Mouse (Mus musculus): ENCODE results near the gene Ucp2. TPM values are rescaled to one million over a fixed set of nuclear protein-coding genes. Genes with fewer than 3 reads are reported as not detected.

Ucp2 gene
- total and polyA plus RNA-seq, 3 experiments, result 142 to 838 (median 688) TPM

GRCm38 (mm10) chr7:100504740-100505487 lies 11.8 kb downstream of the Ucp2 start:
- Histone ChIP-seq H3K4me1 (ENCODE audit: insufficient read depth, low read depth, low read length) (peaks cover 52% of the 10 kb centered on the region), H3K4me3 (ENCODE audit: low read depth, low read length) (no peak overlapping the region)
- DNase-seq (ENCODE audit: low spot score), result no peak

GRCm38 (mm10) chr7:100506494-100506893 lies 13.4 kb downstream of the Ucp2 start:
- Histone ChIP-seq H3K4me3 (ENCODE audit: low read depth, low read length) (no peak overlapping the region), H3K36me3 (replicated peaks) (no peaks in the 10 kb centered on the region), H3K9me3 (replicated peaks) (no peaks in the 10 kb centered on the region), H3K27me3 (ENCODE audit: insufficient read depth, low read length) (peaks cover 56% of the 10 kb centered on the region), H3K4me1 (ENCODE audit: insufficient read depth, low read depth, low read length) (peaks cover 36% of the 10 kb centered on the region)
- ATAC-seq (ENCODE audit: extremely low read depth, insufficient number of reproducible peaks, low FRiP score, poor library complexity, severe bottlenecking) (no peak), DNase-seq (ENCODE audit: low spot score) (no peak)
- no peak for TF ChIP-seq GATA2 (IDR thresholded peaks at IDR 0.05; ENCODE audit: borderline replicate concordance, low read depth, low read length)
- no peak for TF ChIP-seq GATA1 (IDR thresholded peaks at IDR 0.05; ENCODE audit: borderline replicate concordance, low read length)
- no peak for TF ChIP-seq TAL1 (conservative IDR thresholded peaks at IDR 0.05; ENCODE audit: low read depth, low read length)
- TF ChIP-seq POLR2AphosphoS5 (IDR thresholded peaks at IDR 0.05; ENCODE audit: insufficient replicate concordance, low read depth, low read length), result no peak
- TF ChIP-seq CTCF (IDR thresholded peaks at IDR 0.05; ENCODE audit: low read depth, low read length), result no peak

More at GRCm38 (mm10) chr7:100504740-100505487, 11.8 kb downstream of the Ucp2 start:
- H3K9me3 ChIP-seq (replicated peaks), result no peaks in the 10 kb centered on the region
- TF ChIP-seq GATA2 (IDR thresholded peaks at IDR 0.05; ENCODE audit: borderline replicate concordance, low read depth, low read length) (no peak), TAL1 (conservative IDR thresholded peaks at IDR 0.05; ENCODE audit: low read depth, low read length) (no peak), CTCF (IDR thresholded peaks at IDR 0.05; ENCODE audit: low read depth, low read length) (no peak), POLR2AphosphoS5 (IDR thresholded peaks at IDR 0.05; ENCODE audit: insufficient replicate concordance, low read depth, low read length) (no peak), GATA1 (IDR thresholded peaks at IDR 0.05; ENCODE audit: borderline replicate concordance, low read length) (no peak)
- peaks cover 48% of the 10 kb centered on the region for H3K27me3 ChIP-seq (ENCODE audit: insufficient read depth, low read length)
- no peak for ATAC-seq (ENCODE audit: extremely low read depth, insufficient number of reproducible peaks, low FRiP score, poor library complexity, severe bottlenecking)
- peaks cover 13% of the 10 kb centered on the region for H3K36me3 ChIP-seq (replicated peaks)

GRCm38 (mm10) chr7:100508670-100509069 lies 15.5 kb downstream of the Ucp2 start:
- TF ChIP-seq POLR2AphosphoS5 (IDR thresholded peaks at IDR 0.05; ENCODE audit: insufficient replicate concordance, low read depth, low read length) (no peak), CTCF (IDR thresholded peaks at IDR 0.05; ENCODE audit: low read depth, low read length) (no peak)
- ATAC-seq (ENCODE audit: extremely low read depth, insufficient number of reproducible peaks, low FRiP score, poor library complexity, severe bottlenecking), result no peak
- DNase-seq (ENCODE audit: low spot score), result no peak
- Histone ChIP-seq H3K27me3 (ENCODE audit: insufficient read depth, low read length) (peaks cover 68% of the 10 kb centered on the region), H3K4me1 (ENCODE audit: insufficient read depth, low read depth, low read length) (peaks cover 19% of the 10 kb centered on the region), H3K9me3 (replicated peaks) (no peaks in the 10 kb centered on the region), H3K36me3 (replicated peaks) (no peaks in the 10 kb centered on the region), H3K4me3 (ENCODE audit: low read depth, low read length) (no peak overlapping the region)

GRCm38 (mm10) chr7:100511602-100512001 lies 18.5 kb downstream of the Ucp2 start:
- peaks cover 18% of the 10 kb centered on the region for H3K4me1 ChIP-seq (ENCODE audit: insufficient read depth, low read depth, low read length)
- H3K27me3 ChIP-seq (ENCODE audit: insufficient read depth, low read length), result peaks cover 60% of the 10 kb centered on the region
- TF ChIP-seq POLR2AphosphoS5 (IDR thresholded peaks at IDR 0.05; ENCODE audit: insufficient replicate concordance, low read depth, low read length) (no peak), GATA1 (IDR thresholded peaks at IDR 0.05; ENCODE audit: borderline replicate concordance, low read length) (no peak)
- ATAC-seq (ENCODE audit: extremely low read depth, insufficient number of reproducible peaks, low FRiP score, poor library complexity, severe bottlenecking) (no peak), DNase-seq (ENCODE audit: low spot score) (no peak)
- no peaks in the 10 kb centered on the region for H3K9me3 ChIP-seq (replicated peaks)
- no peaks in the 10 kb centered on the region for H3K36me3 ChIP-seq (replicated peaks)
- no peak overlapping the region for H3K4me3 ChIP-seq (ENCODE audit: low read depth, low read length)

GRCm38 (mm10) chr7:100514573-100514972 lies 21.4 kb downstream of the Ucp2 start, which contains the start of gene Dnajb13:
TSS of gene Dnajb13 (minus strand) at chr7:100514960.
- H3K4me1 ChIP-seq (ENCODE audit: insufficient read depth, low read depth, low read length), result peaks cover 18% of the 10 kb centered on the region
- H3K36me3 ChIP-seq (replicated peaks), result no peaks in the 10 kb centered on the region
- TF ChIP-seq TAL1 (conservative IDR thresholded peaks at IDR 0.05; ENCODE audit: low read depth, low read length) (no peak), GATA1 (IDR thresholded peaks at IDR 0.05; ENCODE audit: borderline replicate concordance, low read length) (no peak), POLR2AphosphoS5 (IDR thresholded peaks at IDR 0.05; ENCODE audit: insufficient replicate concordance, low read depth, low read length) (no peak), CTCF (IDR thresholded peaks at IDR 0.05; ENCODE audit: low read depth, low read length) (no peak), GATA2 (IDR thresholded peaks at IDR 0.05; ENCODE audit: borderline replicate concordance, low read depth, low read length) (no peak)
- DNase-seq (ENCODE audit: low spot score) (no peak), ATAC-seq (ENCODE audit: extremely low read depth, insufficient number of reproducible peaks, low FRiP score, poor library complexity, severe bottlenecking) (no peak)
- no peaks in the 10 kb centered on the region for H3K9me3 ChIP-seq (replicated peaks)
- H3K27me3 ChIP-seq (ENCODE audit: insufficient read depth, low read length), result peaks cover 56% of the 10 kb centered on the region
- no peak within 1 kb of the TSS for H3K4me3 ChIP-seq (ENCODE audit: low read depth, low read length)

GRCm38 (mm10) chr7:100520204-100520603 lies 27.1 kb downstream of the Ucp2 start:
- H3K4me3 ChIP-seq (ENCODE audit: low read depth, low read length), result no peak overlapping the region
- DNase-seq (ENCODE audit: low spot score), result no peak
- peaks cover 4% of the 10 kb centered on the region; the same call in 1 of the 2 replicates for H3K9me3 ChIP-seq (replicated peaks)
- TF ChIP-seq TAL1 (conservative IDR thresholded peaks at IDR 0.05; ENCODE audit: low read depth, low read length), result no peak
- TF ChIP-seq POLR2AphosphoS5 (IDR thresholded peaks at IDR 0.05; ENCODE audit: insufficient replicate concordance, low read depth, low read length), result no peak
- TF ChIP-seq GATA2 (IDR thresholded peaks at IDR 0.05; ENCODE audit: borderline replicate concordance, low read depth, low read length), result no peak
- TF ChIP-seq CTCF (IDR thresholded peaks at IDR 0.05; ENCODE audit: low read depth, low read length), result no peak
- TF ChIP-seq GATA1 (IDR thresholded peaks at IDR 0.05; ENCODE audit: borderline replicate concordance, low read length), result no peak
- peaks cover 18% of the 10 kb centered on the region for H3K4me1 ChIP-seq (ENCODE audit: insufficient read depth, low read depth, low read length)
- ATAC-seq (ENCODE audit: extremely low read depth, insufficient number of reproducible peaks, low FRiP score, poor library complexity, severe bottlenecking), result no peak
- peaks cover 30% of the 10 kb centered on the region for H3K27me3 ChIP-seq (ENCODE audit: insufficient read depth, low read length)
- no peaks in the 10 kb centered on the region for H3K36me3 ChIP-seq (replicated peaks)
